Mouse (Mus musculus) midbrain, embryonic 14.5 days (tissue): ENCODE measurements around the gene Vsig8. TPM values are rescaled to one million over a fixed set of nuclear protein-coding genes. Genes with fewer than 3 reads are reported as not detected.

Experiments used
- ATAC-seq: fragments of 200-750 bp; cut with Nextera tagmentation; 2 replicates; pipeline ENCODE4 v1.8.0; 2017; ENCODE audit warnings: moderate number of reproducible peaks, moderate library complexity; ENCODE audit not compliant: low FRiP score, low TSS enrichment
- DNase-seq: peaks from one replicate; pipeline ENCODE4 v3.0.0-alpha.2; 2015
- H3K27ac ChIP-seq: fragments of 300-500 bp; sonication (generic); replicated peaks from 2 replicates; pipeline ENCODE4 v1.5.1; 2014; ENCODE audit warnings: mild to moderate bottlenecking, low read depth, low read length, moderate library complexity
- H3K27me3 ChIP-seq: fragments of 300-500 bp; sonication (generic); 2 replicates; pipeline ENCODE4 v1.6.1; 2014; ENCODE audit warnings: low read length, control low read depth, mixed read lengths; ENCODE audit not compliant: control insufficient read depth, insufficient read depth
- H3K36me3 ChIP-seq: fragments of 300-500 bp; sonication (generic); 2 replicates; pipeline ENCODE4 v1.6.1; 2014; ENCODE audit warnings: low read length, control low read depth; ENCODE audit not compliant: control insufficient read depth, insufficient read depth
- H3K4me1 ChIP-seq: fragments of 300-500 bp; sonication (generic); 2 replicates; pipeline ENCODE4 v1.6.1; 2014; ENCODE audit warnings: mild to moderate bottlenecking, antibody characterized with exemption, low read length, control low read depth; ENCODE audit not compliant: control insufficient read depth, insufficient read depth
- H3K4me2 ChIP-seq: fragments of 300-500 bp; sonication (generic); 2 replicates; pipeline ENCODE4 v1.6.1; 2014; ENCODE audit warnings: mild to moderate bottlenecking, low read length, moderate library complexity
- H3K4me3 ChIP-seq: fragments of 300-500 bp; sonication (generic); replicated peaks from 2 replicates; pipeline ENCODE4 v1.5.1; 2014; ENCODE audit warnings: low read depth, low read length
- H3K9ac ChIP-seq: fragments of 300-500 bp; sonication (generic); replicated peaks from 2 replicates; pipeline ENCODE4 v1.6.1; 2014; ENCODE audit warnings: mild to moderate bottlenecking, low read length, moderate library complexity
- H3K9me3 ChIP-seq: fragments of 300-500 bp; sonication (generic); 2 replicates; pipeline ENCODE4 v1.6.1; 2016; ENCODE audit warnings: low read length, control low read depth, mixed read lengths; ENCODE audit not compliant: control insufficient read depth
- WGBS: fragments of 180-500 bp; shearing (Covaris S2); extraction: QIAGEN DNeasy Blood & Tissue Kit; methylation state at CpG from one replicate; pipeline ENCODE4 v1.1.7; 2014; 5-methylcytosine and 5-hydroxymethylcytosine counted together
- polyA plus RNA-seq: library from polyadenylated mRNA; unstranded; fragments of >200 nt; fragmentation: Nextera tagmentation; extraction: Ambion mirVana; gene quantifications from 2 replicates; pipeline ENCODE4 v1.2.1, GENCODE M21; 2014

Vsig8 gene
- polyA plus RNA-seq, 1 experiment from 2014 or later = 0.22 TPM

DNA sequence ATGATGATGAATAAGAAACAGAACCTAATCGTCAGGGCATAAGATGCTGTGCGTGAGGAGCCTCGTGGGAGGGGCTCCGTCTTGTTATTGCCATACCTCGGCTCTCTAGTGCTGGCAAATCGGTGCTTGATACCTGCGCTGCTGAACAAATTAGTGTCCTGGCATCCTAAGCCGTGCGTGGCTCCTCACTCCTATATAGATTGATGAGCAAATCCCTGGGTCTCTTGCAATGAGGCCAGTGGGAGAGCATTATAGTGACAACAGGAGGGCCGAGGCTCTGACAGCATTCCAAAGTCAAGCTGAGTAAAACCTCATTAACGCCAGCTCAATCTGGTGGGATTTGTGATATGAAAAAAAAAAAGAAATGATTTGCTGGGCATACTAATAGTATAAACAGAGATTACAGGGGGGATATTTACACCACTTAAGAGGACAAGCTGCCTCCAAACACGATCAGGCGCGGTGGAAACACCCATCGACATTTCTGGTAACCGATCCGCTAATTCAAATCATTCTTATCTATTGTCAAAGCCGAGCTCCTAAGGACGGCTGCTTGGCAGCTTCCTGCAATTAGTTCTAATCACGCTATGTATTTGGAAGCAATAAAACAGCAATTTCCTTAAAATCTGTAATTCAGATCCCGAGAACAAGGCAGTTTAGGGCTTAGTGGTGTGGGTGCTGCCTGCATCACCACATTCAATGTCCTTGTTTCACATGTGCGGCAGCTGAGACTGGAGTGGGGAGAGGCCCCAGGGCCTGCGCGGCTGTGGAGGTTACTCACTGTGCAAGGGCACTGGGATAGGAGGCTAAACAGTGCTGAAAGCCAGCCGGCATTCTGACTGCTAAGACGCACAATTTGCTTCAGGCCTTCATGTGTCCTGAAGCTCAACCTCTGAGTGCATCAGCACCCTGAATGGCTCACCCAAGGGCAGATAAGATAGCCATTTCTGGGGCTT is 30.2 kb downstream of the Vsig8 start:
- peak overlapping the region; percentile 37 for H3K27ac ChIP-seq
- DNase-seq (peak; percentile 64), ATAC-seq (peak; percentile 60; the same call in 1 of the 2 replicates)
- H3K4me2 ChIP-seq = peak overlapping the region; percentile 28
- whole genome bisulfite sequencing = 14% methylated on average over 26 of the region's 26 CpGs
- no peaks in the 10 kb centered on the region for H3K27me3 ChIP-seq
- no peaks in the 10 kb centered on the region for H3K36me3 ChIP-seq
- no peaks in the 10 kb centered on the region for H3K9me3 ChIP-seq
- no peak overlapping the region for H3K4me3 ChIP-seq
- peaks cover 12% of the 10 kb centered on the region for H3K4me1 ChIP-seq
- H3K9ac ChIP-seq = peak overlapping the region; percentile 26; the same call in 1 of the 2 replicates

DNA sequence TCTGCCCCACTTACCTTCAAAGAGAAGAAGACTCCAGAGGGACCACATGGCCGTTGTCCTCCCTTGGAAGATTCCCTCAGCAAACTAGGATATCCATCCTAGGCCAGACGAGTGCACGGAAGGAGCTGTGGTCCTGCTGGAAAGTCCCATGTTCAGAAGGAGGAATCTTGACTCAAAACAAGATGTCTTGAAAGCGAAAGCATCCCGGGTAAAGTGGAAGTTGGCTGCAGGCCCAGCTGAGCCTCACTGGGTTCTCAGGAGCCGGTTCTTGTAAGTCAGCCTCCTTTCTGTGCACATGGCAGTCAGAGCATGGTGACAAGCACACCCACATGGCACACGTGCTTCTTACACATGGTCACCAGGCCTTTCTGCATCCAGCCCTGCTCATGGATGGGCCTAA is 34.6 kb downstream of the Vsig8 start, which contains the start of gene Slamf8:
Gene Slamf8, minus strand, starts transcription at position 184 of the 400 bp plus-strand sequence.
- no peak for DNase-seq
- Histone ChIP-seq H3K9me3 (no peaks in the 10 kb centered on the region), H3K36me3 (no peaks in the 10 kb centered on the region), H3K27ac (no peak within 1 kb of the TSS), H3K4me1 (peaks cover 12% of the 10 kb centered on the region), H3K9ac (no peak within 1 kb of the TSS), H3K4me3 (no peak within 1 kb of the TSS), H3K4me2 (no peak within 1 kb of the TSS), H3K27me3 (no peaks in the 10 kb centered on the region)
- ATAC-seq = no peak
- 86% methylated on average over 7 of the region's 7 CpGs for WGBS

DNA sequence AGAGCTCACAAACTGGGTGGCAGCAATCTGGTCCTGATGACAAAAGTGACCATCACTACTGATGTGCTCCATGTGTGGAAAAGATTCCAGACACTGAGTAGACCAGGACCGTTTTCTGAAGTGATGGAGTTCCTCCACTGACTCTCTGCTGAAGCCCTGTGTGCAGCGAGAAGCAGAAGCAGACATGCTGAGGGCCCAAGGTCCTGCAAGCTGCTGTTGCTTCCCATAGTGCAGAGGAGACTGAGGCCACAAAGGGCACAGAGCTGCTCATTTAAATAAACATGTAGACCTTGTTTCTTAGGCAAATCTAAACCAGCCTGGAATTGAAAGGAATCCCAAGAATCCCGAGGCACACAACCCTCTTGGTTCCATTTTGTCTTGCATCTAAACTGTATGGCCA is 37.6 kb downstream of the Vsig8 start:
- 67% methylated on average over 3 of the region's 3 CpGs for whole genome bisulfite sequencing
- Histone ChIP-seq H3K9ac (no peak overlapping the region), H3K27me3 (no peaks in the 10 kb centered on the region), H3K9me3 (no peaks in the 10 kb centered on the region), H3K4me3 (no peak overlapping the region), H3K27ac (no peak overlapping the region), H3K4me2 (no peak overlapping the region), H3K4me1 (no peaks in the 10 kb centered on the region), H3K36me3 (no peaks in the 10 kb centered on the region)
- ATAC-seq = no peak
- no peak for DNase-seq

DNA sequence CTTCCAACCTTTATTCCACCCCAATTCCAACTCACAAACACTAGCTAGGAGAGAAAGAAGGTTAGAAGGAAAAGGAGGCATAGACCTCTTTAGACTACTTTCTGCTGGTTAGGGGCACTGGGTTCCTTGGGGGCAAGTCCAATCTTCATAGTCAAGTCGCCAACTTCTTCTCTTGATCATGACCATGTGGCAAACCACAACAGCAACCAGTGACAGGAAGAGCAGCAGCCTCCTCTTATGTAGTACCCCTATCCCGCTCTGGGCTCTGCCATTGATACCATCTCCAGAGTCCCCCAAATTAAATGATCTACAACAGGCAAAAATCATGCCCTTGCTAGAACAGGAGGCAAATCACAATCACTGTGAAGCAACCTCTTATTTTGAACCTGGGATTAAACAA is 38.2 kb downstream of the Vsig8 start:
- H3K36me3 ChIP-seq = no peaks in the 10 kb centered on the region
- DNase-seq (no peak), ATAC-seq (no peak)
- H3K27ac ChIP-seq = no peak overlapping the region
- H3K9ac ChIP-seq = no peak overlapping the region
- no peak overlapping the region for H3K4me2 ChIP-seq
- WGBS = 87% methylated on average over 2 of the region's 2 CpGs
- H3K27me3 ChIP-seq = no peaks in the 10 kb centered on the region
- no peaks in the 10 kb centered on the region for H3K9me3 ChIP-seq
- H3K4me1 ChIP-seq = no peaks in the 10 kb centered on the region
- H3K4me3 ChIP-seq = no peak overlapping the region

DNA sequence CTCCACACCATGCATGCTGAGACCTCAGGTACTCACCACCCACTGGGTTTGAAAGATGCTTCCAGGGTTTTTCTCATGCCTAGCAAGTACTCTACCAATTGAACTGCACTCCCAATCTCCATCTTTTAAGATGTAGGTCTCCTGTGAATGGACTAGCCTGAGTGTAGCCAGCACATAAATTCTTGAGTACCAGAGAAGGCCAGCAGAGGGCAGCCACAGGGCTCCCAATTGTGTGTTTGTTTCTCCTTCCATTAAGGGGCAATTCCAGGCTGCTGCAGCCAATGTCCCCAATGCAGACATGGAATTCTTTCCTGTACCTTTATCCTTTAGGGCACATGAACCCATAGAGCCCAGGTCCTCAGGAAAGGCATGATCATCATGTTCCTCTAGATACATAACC is 38.8 kb downstream of the Vsig8 start:
- peak; percentile 76 for DNase-seq
- no peaks in the 10 kb centered on the region for H3K9me3 ChIP-seq
- H3K4me2 ChIP-seq = no peak overlapping the region
- H3K4me1 ChIP-seq = no peaks in the 10 kb centered on the region
- no peak overlapping the region for H3K9ac ChIP-seq
- no peak overlapping the region for H3K4me3 ChIP-seq
- ATAC-seq = no peak
- H3K27ac ChIP-seq = no peak overlapping the region
- no peaks in the 10 kb centered on the region for H3K36me3 ChIP-seq
- no peaks in the 10 kb centered on the region for H3K27me3 ChIP-seq

DNA sequence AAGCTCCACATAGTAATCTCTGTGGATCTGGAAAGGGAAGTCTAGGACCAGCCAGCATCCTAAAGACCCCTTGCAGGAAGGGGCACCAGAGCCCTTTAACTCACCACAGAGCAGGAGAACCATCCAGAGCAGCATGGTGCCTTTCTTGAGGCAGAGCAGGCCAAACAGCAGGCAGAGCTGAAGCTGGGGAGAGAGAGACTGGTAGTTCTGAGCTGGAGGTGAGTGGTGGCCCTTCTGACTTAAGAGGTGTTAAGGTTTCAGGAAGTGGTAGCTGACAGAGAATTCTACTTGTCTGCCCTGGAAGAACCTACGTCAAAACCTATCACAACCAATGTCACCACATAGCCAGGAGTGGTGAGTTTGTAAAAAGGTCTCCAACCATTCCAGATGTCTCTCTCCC is 46.6 kb downstream of the Vsig8 start, which contains the start of gene Fcrl6:
Gene Fcrl6, minus strand, starts transcription at position 226 of the 400 bp plus-strand sequence.
- no peak within 1 kb of the TSS for H3K27ac ChIP-seq
- WGBS = 82% methylated on average over 1 of the region's 1 CpGs
- DNase-seq = no peak

DNA sequence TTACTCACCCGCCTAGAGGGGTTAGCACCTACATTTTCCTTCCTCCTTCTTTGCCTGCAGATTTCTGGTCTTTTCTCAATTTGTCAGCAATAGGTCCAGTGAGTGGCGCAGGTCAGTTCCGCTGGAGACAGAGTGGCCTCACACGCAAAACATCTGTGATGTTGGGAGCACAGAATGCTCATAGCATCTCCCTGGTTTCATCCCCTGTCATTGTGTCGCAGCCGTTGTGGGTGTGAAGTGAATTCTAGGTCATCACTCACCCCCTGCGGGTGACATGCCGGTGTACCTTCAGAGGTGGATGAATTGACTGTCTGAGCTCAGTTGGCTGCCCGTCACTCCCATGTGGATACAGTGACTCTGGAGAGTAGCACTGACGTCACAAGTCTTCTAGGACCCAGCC is 55.6 kb downstream of the Vsig8 start:
- no peaks in the 10 kb centered on the region for H3K27me3 ChIP-seq
- WGBS = 87% methylated on average over 10 of the region's 10 CpGs
- DNase-seq (no peak), ATAC-seq (no peak)
- no peaks in the 10 kb centered on the region for H3K9me3 ChIP-seq
- H3K9ac ChIP-seq = no peak overlapping the region
- H3K36me3 ChIP-seq = no peaks in the 10 kb centered on the region
- no peak overlapping the region for H3K4me2 ChIP-seq
- no peak overlapping the region for H3K27ac ChIP-seq
- no peak overlapping the region for H3K4me3 ChIP-seq
- H3K4me1 ChIP-seq = 0 out of 2 replicates have a peak, but pooled peaks cover 3% of the 10 kb centered on the region

More for the DNA sequence above, 46.6 kb downstream of the Vsig8 start, which contains the start of gene Fcrl6:
- Histone ChIP-seq H3K36me3 (no peaks in the 10 kb centered on the region), H3K9me3 (no peaks in the 10 kb centered on the region), H3K27me3 (no peaks in the 10 kb centered on the region), H3K4me2 (no peak within 1 kb of the TSS), H3K4me1 (no peaks in the 10 kb centered on the region), H3K4me3 (no peak within 1 kb of the TSS), H3K9ac (no peak within 1 kb of the TSS)
- ATAC-seq = no peak

DNA sequence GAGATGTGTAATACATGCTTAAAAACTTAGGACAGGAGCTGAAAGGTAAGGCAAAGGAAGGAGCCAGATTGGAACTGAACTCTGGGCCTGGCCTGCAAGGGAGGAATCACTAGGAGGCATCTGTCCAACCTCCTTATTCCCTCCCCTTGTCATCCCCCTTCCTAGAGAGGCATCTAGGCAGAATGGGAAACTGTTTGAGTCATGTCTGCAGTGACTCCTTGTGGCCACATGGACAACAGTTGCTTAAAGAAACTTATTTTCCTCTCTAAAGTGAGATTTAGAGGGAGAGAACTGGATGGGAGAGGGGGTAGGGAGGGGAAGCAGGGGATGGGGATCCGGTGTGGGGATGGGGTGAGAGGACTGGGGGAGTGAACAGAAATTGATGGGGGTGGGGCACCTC is 57.0 kb downstream of the Vsig8 start:
- ATAC-seq = no peak
- DNase-seq = no peak

More for the DNA sequence above, 57.0 kb downstream of the Vsig8 start:
- no peak overlapping the region for H3K9ac ChIP-seq
- H3K27me3 ChIP-seq = no peaks in the 10 kb centered on the region
- H3K4me2 ChIP-seq = no peak overlapping the region
- no peaks in the 10 kb centered on the region for H3K9me3 ChIP-seq
- H3K4me1 ChIP-seq = peaks cover 16% of the 10 kb centered on the region
- H3K36me3 ChIP-seq = no peaks in the 10 kb centered on the region
- 56% methylated on average over 1 of the region's 1 CpGs for WGBS
- H3K27ac ChIP-seq = no peak overlapping the region
- H3K4me3 ChIP-seq = no peak overlapping the region
